Mouse (Mus musculus) left cerebral cortex, adult 9 months (tissue): ENCODE measurements around the gene Slc43a3.
"Not testable (repeated sequence)": the region's sequence is repeated elsewhere in the genome, so short reads cannot be mapped to it uniquely, and the experiment has no call there.

Experiments
- DNase-seq, 2 experiments: peaks; one replicate each; pipeline ENCODE4 v3.0.0; 2022; ENCODE audit warnings: low spot score in 2 of 2

Gene Slc43a3

GRCm38 (mm10) chr2:84936474-84937429, at the start of gene Slc43a3:
Slc43a3 (plus strand) TSS chr2:84936579.
- DNase-seq: no peak

- DNase-seq: no peak
Observed at GRCm38 (mm10) chr2:84886821-84887281, 49.5 kb upstream of the Slc43a3 start.

GRCm38 (mm10) chr2:84887411-84888271, 48.7 kb upstream of the Slc43a3 start:
- DNase-seq: peak in 1 of 2 experiments; percentile 73

- peak in 1 of 2 experiments; percentile 84 for DNase-seq
Observed at GRCm38 (mm10) chr2:84888657-84889315, 47.6 kb upstream of the Slc43a3 start.

- DNase-seq: peak in 1 of 2 experiments; percentile 69
Observed at GRCm38 (mm10) chr2:84889316-84890044, 46.9 kb upstream of the Slc43a3 start.

GRCm38 (mm10) chr2:84890045-84890340, 46.4 kb upstream of the Slc43a3 start:
- peak in 1 of 2 experiments; percentile 83 for DNase-seq

- DNase-seq: no peak
Observed at GRCm38 (mm10) chr2:84893359-84893758, 43.0 kb upstream of the Slc43a3 start.

GRCm38 (mm10) chr2:84895495-84896198, 40.7 kb upstream of the Slc43a3 start:
- no peak for DNase-seq

- not testable (repeated sequence) for DNase-seq
Observed at GRCm38 (mm10) chr2:84896686-84897085, 39.7 kb upstream of the Slc43a3 start.

- DNase-seq: no peak
Observed at GRCm38 (mm10) chr2:84912722-84913121, 23.7 kb upstream of the Slc43a3 start.

- no peak for DNase-seq
Observed at GRCm38 (mm10) chr2:84913881-84914280, 22.5 kb upstream of the Slc43a3 start.

- no peak for DNase-seq
Observed at GRCm38 (mm10) chr2:84915330-84915729, 21.0 kb upstream of the Slc43a3 start.

- DNase-seq: no peak
Observed at GRCm38 (mm10) chr2:84916548-84917320, 19.6 kb upstream of the Slc43a3 start.

- DNase-seq: no peak
Observed at GRCm38 (mm10) chr2:84918188-84918587, 18.2 kb upstream of the Slc43a3 start.

- no peak for DNase-seq
Observed at GRCm38 (mm10) chr2:84919601-84920108, 16.7 kb upstream of the Slc43a3 start.

GRCm38 (mm10) chr2:84930186-84930585, 6.2 kb upstream of the Slc43a3 start:
- no peak for DNase-seq

GRCm38 (mm10) chr2:84933992-84934648, 2.3 kb upstream of the Slc43a3 start:
- DNase-seq: no peak

- DNase-seq: no peak
Observed at GRCm38 (mm10) chr2:84934649-84935007, 1.8 kb upstream of the Slc43a3 start.

- no peak for DNase-seq
Observed at GRCm38 (mm10) chr2:84935065-84935464, 1.3 kb upstream of the Slc43a3 start.
